Mouse (Mus musculus) 3T3-L1 (cell line): ENCODE measurements around the gene Dffa.

Source experiments
- DNase-seq: peaks from one replicate; pipeline ENCODE4 v3.0.0-alpha.2; 2015; ENCODE audit warnings: low read depth, low spot score

Gene Dffa

DNA sequence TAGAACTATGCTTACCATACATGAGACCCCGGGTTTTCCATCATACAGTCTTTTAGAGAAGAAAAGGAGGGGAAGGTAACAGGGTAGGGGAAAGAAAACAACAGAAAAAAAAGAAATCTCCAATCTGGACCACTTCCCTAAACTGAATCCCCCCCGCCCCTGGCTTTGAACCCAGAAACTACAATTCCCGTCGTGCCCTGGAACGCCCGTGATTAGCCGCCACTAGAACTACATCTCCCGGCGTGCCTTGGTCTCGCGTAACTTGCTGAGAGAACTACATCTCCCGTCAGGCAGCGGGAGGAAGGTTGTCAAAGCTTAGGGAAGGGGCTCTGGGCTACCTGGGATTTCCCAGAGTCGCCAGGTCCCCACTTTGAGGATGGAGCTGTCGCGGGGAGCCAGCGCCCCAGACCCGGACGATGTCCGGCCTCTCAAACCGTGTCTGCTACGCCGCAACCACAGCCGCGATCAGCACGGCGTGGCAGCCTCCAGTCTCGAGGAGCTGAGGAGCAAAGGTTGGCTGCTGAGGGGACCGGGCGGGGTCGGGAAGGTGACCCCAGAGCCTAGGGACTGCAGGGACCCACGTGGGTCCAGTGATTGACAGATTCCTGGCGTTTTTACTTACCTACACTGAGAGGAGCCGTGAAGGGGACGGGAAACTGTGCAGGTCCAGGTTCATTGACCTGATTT is at the start of gene Dffa:
Dffa (plus strand) TSS at position 272 of the 687 bp plus-strand sequence.
- DNase-seq = peak; percentile 89

DNA sequence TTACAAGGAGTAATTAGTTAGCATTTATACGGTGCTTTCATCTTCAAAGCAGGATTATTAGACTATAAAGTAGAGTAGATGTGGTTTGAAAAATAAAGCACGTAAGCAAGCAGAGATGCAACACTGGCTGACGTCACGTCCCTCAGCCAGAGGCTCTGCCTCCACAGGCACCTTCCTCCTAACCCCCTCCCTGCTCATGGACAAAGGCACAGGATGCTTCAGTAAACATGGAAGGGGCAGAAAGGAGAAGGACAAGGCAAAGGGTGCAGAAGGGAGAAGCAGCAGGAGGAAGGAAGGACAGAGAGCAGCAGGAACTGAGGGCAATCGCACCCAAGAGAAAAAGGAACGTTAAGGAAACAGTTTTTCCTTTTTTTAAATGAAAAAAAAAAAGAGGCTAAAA is 48.1 kb upstream of the Dffa start:
- DNase-seq = no peak

DNA sequence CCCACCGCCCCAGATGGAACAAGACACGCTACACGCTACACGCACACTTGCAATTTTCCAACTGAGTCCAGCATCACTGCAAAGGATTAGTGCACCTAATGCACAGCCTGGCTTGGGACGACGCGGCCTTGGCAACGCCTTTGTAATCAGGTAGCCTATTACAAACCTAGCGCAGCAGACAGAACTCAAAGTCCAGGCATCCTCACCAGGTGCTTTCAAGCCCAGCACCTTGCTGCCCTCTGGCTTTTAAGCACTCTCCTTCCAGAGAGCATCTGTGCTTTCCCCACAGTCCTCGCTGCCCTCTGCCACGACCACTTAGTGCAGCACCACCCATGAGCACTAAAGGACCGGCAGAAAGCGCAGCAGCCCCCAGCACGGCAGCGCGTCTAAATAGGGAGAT is 47.0 kb upstream of the Dffa start:
- no peak for DNase-seq

DNA sequence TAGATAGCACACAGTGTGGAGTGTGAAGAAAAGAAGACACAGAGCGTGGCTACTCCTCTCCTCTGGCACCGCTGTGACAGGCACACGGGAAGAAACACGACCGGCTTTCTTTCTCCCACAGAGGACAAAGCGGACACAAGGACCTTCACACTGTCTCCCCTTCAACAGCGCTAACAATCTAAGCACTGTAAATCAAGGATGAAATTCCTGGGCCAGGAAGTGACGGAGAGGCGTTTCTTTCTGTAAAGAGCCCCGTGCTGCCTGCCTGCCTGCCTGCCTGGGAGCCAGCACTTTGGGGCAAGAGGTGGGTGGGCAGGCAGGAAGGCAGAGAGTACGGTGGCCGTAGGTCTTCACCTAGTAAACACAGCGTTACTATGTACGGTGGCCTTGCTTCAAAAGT is 46.5 kb upstream of the Dffa start:
- no peak for DNase-seq

DNA sequence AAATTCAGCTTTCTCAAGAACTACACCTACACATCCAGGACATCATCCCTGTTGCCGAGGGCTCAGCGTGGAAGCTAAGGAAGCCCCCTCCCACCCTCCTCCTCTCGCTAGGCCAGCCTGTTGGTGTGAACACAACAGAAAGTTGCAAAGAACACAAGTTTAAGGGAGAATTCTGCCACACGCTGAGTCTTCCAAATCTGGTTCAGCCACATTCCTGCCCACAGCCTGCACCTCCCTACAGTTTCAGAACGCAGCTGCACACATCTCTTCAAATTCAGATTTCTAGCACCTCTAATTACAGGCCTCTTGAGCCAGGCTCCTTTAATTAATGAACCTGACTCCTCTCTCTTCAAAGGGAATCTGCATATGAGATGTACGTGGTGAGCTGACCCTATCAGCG is 45.6 kb upstream of the Dffa start:
- no peak for DNase-seq

DNA sequence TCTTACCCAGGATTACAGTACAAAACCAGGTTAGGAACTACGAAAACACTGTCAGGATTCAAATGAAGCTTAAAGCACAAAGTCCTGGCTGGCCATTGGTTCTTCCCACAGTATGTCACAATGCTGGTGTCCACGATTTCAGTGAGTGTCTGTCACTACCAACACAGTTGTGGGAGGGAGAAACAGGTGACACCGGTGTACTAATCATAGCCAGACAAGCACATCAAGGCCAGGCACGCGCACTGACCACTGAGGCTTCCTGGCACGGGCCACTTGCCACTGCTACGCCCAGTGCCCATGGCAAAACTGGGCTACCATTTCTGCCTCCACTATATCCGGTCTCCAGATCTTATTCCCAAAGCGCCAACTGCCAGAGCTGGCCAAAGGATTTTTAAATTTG is 44.2 kb upstream of the Dffa start:
- DNase-seq = no peak

DNA sequence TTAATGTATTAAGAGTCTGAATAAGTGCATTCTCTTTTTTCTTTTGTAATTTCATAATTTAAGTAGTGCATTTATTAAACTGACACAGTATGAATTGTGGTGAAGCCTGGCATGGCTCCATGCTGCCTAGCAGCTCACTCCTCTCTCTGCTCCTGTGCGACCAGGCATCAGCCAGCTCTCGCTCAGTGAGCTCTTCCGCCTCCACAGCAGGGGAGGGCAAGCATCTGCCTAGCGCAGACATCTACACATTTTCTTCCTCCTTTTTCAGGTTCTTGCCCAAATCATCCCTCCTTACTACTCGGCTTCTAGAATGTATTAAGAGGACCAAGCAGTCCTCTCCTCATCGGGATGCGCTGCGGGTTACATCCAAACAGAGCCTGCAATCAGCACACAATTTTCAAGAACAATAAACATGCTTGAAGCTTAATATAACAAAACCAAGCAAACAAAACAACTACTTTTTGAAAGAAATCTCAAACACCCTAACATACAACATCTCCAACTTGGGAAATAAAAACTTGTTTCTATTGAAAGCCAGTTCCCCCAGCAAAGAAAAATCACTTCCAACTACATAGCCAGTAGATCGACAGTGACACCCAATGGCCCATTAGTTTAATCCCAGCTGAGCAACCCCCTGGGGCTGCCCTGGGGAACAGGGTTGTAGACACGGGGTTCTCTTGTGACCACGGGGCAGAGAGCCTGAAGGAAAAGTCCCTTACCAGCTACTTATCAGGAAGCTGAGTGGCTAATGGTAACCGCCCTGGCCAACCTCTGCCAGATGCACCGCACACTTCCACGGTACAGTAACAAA is 43.1 kb upstream of the Dffa start:
- no peak for DNase-seq

DNA sequence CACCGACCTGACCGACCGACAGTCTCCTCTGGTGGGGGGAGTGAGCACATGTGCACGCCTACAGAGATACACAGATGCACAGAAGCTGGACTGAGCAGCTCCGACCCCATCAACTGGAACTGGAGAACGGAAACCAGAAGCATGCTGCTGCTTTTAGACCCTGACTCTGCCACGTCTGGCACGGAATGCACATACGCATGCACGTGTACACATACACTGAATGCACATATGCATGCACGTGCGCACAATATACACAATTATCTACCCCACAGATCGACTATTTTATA is 42.6 kb upstream of the Dffa start:
- DNase-seq = no peak

DNA sequence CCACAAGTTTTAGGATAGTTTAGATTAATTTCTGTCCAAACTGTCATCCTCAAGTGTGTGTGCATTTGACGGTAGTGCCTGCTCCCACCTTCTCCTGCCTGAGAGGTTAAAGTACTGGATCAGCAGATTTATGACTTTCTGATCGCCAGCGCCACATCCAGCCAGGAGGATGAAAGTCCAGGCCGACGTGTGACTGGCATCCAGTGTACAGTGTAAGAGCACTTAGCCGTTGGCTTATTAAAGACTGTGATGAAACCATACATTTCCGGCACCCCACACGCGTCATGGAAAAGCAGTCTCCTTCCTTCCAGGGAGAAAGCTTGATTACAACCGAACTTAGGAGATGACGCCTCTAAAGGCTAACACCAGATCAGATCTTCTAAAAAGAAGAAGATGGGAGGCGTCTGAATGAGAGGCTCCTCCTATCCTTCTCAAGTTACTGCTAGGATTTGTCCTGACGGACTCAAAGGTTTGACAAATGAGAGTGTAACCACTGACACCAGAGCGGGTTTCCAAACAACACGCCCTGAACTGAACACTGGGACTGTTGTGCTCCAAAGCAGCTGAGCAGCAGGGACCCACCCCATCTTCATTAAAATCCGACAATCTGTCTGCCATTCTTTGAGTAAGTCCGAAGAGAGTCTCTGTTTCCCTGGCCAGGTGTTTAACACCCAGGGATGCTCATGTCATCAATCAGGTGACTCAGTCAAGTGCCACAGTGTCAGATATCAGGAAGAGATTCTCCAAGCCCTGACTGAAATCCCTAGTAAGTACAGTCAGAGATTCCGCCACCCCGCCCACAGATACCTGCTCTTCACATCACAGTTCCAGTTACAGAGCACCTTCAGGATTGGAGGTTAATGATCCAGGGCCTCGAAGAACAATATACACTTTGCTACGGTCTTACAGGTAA is 41.3 kb upstream of the Dffa start:
- no peak for DNase-seq

DNA sequence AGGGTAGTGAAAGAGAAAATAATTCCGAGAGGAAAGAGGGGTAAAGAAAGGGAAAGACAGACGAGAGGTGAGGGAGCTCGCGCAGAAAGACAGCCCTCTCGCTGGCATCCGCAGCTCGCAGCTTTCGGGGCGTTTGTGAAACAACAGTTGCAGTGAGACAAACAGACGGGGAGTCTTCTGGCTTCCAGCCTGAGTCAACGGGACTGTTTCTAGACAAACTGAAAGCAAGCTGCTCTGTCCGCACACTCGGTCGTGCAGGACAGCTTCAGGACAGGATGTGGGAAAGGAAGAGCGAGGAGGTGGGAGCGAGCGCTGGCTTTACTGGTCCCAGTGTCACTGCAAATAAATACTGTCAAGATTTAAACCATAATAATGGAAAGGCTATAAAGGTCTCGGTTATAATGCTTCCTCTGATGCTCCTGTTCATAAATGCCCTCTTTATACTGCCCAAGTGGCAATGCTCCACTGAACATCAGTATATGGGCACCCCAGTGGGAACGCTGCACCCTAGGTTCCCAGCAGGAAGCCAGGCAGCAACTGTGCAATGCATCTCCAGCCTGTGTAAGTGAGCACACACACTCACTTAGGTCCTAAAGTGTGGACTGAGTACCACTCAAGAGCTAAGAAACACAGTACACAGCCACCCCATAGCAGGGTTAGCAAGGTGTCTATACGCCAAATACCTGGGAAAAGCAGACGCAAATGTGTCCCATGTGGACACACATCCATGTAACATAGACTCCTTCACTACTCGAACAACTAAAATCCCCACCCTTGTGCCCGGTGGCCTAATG is 39.7 kb upstream of the Dffa start:
- DNase-seq = no peak

DNA sequence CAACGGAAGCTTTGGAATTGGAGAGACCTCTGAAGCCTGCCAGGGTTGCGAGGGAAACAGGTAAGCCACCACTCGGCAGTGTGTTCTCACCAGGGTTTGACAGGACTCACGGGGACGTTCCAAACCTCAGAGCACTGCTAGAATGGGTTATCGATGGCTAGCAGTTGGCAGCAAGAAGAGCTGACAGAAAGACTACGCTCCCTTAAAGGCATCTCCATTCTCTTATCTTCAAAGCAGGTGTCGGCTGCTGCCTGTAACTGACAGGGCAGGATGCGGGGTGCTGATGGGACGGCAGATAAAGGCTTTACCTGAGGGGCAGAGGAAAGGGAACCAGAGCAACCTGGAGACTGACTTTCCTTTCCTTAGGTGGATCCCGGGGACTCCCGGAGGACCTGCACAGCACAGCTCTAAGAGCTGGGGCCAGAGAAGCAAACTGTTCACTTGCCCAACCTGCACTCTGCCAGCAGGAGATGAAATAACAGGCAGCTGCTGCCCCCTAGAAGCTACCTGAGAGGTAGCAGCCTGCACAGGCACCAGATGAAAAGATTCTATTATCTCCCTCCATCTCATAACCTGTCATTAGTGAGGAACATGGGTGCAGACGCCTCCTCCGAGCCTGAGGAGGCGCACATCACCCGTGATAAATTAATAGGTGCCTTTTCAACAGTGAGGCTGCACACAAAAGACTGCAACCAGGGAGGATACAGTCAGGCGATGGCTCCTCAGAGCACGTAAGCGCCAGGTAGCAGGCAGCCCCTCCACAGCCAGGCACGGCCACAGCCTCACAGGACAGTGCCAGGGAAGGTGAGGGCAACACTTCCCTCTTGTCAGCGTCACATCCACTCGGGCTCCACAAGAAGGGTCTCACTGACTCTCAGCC is 37.0 kb upstream of the Dffa start:
- peak; percentile 15 for DNase-seq

DNA sequence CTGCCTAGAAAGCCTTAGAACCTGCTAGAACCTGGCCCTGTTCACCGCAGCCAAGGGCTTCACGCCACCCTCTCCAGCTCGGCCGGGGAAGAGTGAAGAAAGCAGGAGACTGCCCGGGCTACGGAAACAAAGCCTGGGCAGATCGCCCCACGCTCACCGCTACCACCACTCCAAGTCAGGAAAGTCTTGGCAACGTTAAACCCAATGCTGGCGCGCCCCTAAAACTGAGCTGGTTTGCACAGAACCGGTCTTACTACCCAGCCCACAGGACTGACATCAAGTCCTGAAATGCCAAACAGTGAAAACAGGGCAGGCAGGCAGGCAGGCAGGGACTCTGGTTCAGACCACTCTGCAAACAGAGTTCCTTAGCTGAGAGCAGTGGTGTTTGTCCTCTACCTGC is 28.9 kb upstream of the Dffa start:
- no peak for DNase-seq

DNA sequence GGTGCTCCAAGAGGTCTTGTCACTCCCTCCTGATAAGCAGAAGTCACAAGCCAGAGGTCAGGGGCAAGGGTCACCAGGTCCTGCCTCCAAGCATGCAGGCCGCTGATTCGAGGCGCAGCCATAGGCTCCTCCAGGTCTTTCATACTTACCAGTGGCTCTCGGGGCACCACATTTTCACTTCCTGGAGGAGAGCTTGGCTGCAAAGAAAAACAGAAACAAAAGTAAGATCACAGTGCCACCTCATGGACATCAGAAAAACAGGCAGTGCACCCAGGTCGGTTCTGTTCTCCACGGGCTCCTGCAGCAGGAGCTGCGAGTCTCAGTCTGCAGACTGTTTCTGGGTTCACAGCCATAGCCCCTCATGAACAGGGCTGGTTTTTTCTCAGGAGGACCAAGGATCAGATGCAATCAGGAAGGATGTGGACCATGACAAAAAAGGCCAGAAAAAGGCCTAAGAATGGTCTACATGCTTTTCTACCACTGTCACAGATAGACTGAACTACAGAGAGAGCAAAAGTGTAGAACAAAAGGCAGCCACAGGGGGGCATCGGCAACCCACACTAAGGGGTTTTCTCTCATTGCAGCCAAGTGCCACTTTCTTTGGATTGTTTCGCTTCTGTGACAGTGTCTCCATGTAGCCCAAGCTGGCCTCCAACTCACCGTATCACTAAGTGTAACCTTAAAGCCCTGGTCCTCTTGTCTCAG is 27.9 kb upstream of the Dffa start:
- DNase-seq = peak; percentile 77

DNA sequence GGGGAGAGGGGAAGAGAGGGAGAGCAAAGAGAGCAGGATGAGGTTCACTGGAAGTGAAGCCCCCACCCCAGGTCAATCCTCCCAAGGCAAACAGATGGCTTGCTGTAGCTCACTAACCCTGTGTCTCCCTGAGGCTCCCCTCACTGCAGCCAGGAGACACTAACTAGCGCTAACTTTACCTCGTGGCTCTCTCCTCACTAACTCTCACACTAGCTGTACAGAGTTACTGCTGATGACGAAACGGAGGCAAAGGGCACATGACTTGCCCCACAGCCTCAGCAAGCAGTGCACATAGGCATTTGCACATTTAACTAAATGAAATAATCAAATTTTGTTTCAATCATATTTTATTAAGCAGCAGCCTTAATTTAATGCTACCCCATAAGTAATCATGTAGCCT is 25.7 kb upstream of the Dffa start:
- peak; percentile 37 for DNase-seq

DNA sequence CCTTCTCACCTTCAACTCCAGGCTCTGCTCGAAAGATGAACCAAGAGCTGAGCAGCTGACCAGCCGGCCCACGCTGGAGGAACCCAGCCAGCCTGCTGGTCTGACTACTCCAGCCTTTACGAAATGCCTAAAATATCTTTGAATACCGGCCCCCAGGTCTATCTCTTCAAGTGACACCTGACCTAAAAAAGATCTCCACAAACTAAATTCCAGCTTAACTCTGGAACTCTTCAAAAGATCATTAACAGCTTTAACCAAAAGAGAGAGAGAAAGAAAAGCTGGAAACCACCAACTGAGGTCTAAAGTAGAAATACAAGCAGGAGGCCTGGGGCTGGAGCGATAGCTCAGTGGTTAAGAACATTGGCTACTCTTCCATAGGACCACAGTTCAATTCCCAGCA is 24.3 kb upstream of the Dffa start:
- DNase-seq = no peak

DNA sequence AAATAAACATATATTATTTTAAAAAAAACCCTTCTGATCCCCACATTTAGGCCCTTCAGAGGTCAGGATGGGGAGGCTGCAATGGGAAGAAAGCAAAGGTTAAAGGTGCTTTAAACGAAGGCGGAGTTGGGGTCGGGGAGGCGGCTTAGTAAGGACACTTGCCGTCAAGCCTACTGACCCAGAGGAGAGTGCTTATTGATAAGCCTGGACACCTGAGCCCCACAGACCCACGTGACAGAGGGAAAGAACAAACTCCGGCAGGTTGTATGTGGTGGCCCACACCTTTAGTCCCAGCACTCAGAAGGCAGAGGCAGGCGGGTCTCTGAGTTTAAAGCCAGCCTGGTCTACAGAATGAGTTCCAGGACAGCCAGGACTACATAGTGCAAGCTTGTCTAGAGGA is 23.8 kb upstream of the Dffa start:
- no peak for DNase-seq

DNA sequence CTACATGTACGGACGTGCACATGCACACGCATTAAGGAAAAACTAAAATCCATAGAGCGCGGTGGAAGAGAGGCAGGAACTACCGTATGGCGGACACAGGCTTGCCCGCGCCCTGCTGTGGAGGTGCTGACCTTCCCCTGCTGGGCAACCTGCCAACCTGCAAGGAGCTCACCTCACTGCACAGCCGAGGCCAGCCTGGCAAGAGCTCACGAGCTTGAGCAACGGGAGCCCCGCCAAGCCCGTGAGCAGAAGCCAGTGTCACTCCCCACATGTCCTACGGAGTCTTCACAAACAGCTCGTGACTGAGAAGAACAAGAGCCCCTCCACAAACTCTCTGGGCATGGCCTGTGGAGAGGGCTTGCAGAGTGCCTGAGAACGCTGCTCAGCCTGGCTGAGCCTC is 22.4 kb upstream of the Dffa start:
- DNase-seq = no peak

DNA sequence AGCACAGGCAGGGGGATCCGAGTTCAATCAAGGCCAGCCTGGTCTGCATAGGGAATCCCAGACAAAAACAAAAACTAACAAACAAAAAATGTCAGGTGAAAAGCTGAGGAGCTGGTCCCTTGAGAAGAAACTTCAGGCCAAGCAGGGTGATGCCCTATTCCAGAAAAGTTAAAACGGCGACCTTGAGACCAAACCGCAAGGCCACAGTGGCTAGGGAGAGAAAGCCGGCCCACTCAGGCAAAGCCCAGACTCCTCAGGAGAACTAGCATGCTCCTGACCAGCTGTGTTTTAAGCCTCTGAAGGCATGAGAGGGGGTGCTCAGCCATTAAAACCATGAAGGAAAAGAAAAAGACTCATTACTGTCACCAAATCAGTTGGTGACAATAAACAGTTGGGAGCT is 18.6 kb upstream of the Dffa start:
- no peak for DNase-seq

DNA sequence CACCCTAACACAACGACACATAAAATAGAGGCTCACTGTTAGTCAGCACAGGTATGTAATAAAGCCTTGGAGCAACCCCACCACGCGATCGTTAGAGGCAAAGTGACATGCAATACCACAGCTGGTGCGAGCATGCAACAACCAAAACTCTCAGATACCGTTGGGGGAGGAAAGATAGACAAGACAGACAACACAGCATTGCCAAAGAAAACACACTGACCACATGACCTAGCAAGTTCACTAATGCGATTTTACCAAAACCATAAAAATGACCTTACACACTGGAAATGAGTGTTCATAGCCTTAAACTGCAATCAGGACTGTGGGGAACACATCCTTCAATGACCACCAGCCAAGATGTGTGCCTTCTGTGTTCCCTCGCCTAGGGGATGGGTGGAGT is 12.6 kb upstream of the Dffa start:
- DNase-seq = no peak

DNA sequence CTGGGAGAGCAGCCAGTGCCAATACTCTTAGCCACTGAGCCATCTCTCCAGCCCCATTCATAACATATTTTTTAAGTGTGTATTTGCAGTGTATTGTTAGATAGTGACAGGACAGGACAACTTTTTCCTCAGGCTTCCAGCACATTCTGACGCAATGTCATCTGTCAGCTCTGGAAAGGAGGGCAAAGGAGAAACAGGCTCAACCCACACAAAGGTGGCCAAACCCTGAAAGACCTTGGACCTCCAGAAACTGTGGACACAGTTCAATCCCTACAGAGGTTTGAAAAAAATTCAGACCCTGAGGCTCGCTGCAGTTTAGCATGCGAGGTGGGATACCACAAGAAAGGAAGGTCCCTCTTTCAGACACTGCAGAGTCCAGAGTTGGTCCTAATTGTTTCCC is 6.0 kb upstream of the Dffa start:
- peak; percentile 51 for DNase-seq
